Mouse (Mus musculus) cortical plate, adult 2 months (tissue): ENCODE data around the gene Efnb2.

ENCODE experiments used
- CTCF ChIP-seq: fragments of 200-500 bp; IDR thresholded peaks from 2 replicates; pipeline ENCODE4 v1.5.1; 2011; ENCODE audit warnings: mild to moderate bottlenecking, control low read depth, low read length; ENCODE audit not compliant: insufficient read depth; ENCODE audit errors: extremely low read depth
- POLR2A ChIP-seq: fragments of 200-500 bp; IDR thresholded peaks from 2 replicates; pipeline ENCODE4 v1.6.1; 2011; ENCODE audit warnings: mild to moderate bottlenecking, low read length, control low read depth; ENCODE audit not compliant: insufficient read depth; ENCODE audit errors: extremely low read depth

DNA sequence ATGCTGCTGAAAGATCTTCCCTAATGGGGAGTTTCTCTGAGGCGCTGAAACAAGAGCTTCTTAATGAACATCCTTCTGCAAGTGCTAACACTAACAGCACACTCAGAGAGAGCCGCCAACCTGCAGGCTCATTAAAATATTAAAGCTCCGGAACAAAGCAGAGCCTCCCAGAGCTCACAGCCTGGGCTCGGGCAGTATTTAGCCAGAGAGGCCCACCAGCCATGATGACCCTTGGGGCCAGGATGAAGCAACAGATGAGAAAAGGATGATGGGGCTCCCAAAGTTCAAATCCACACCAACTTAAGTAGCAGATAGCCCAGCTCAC, 20.8 kb downstream of the Efnb2 start:
- TF ChIP-seq POLR2A, result no peak
- TF ChIP-seq CTCF, result no peak
